Comparison of ENCODE assay signal across 15 mouse cellular contexts in genomic region chr9:64805875-64806274, GRCm38 (mm10). TPM values are rescaled to one million over a fixed set of nuclear protein-coding genes. Genes with fewer than 3 reads are reported as not detected.
A peak's percentile ranks its signal among the peaks of the same experiment; 100 is the strongest.
DNase-seq lines count a peak whose midpoint lies in the region; ATAC-seq and TF ChIP-seq lines count a peak whose summit lies in the region.
"Had no signal": no experiment of that assay in that cellular context is flagged by ENCODE, and none has a peak within 500 bp of the region (broad histone marks: within the 10 kb centered on the region; RNA-seq: fewer than 3 reads in every experiment).

No protein-coding gene starts in this region.

- no peak overlapping the region for H3K4me2 ChIP-seq in midbrain, embryonic 11.5 days
- no peak overlapping the region for H3K4me2 ChIP-seq in midbrain, embryonic 16.5 days (ENCODE audit: low read length)
- H3K4me2 ChIP-seq in liver, embryonic 12.5 days = peak overlapping the region; percentile 56
- no peak overlapping the region for H3K4me2 ChIP-seq in stomach, postnatal 0 days (replicated peaks; ENCODE audit: low read depth)
- no peak overlapping the region for H3K4me2 ChIP-seq in forebrain, embryonic 12.5 days

- TF ChIP-seq EP300 in stomach, postnatal 0 days (optimal IDR thresholded peaks at IDR 0.05) = no peak

- 0 out of 2 replicates have a peak, but pooled peaks cover 2% of the 10 kb centered on the region for H3K4me1 ChIP-seq in midbrain, embryonic 11.5 days (ENCODE audit: control insufficient read depth, insufficient read depth, low read length)
- peaks cover 6% of the 10 kb centered on the region for H3K4me1 ChIP-seq in midbrain, embryonic 16.5 days (ENCODE audit: control insufficient read depth, insufficient read depth, low read length)
- H3K4me1 ChIP-seq in bone marrow, adult 2 months (ENCODE audit: control insufficient read depth, insufficient read depth, low read length) = peaks cover 1% of the 10 kb centered on the region; the same call in 1 of the 2 replicates
- H3K4me1 ChIP-seq in liver, embryonic 12.5 days = peaks cover 67% of the 10 kb centered on the region
- no peaks in the 10 kb centered on the region for H3K4me1 ChIP-seq in stomach, postnatal 0 days (replicated peaks; ENCODE audit: control insufficient read depth, insufficient read depth)
- peaks cover 7% of the 10 kb centered on the region for H3K4me1 ChIP-seq in embryonic facial prominence, embryonic 10.5 days
- peaks cover 8% of the 10 kb centered on the region; the same call in 1 of the 2 replicates for H3K4me1 ChIP-seq in forebrain, embryonic 12.5 days

- H3K27ac ChIP-seq in midbrain, embryonic 11.5 days (ENCODE audit: low read depth, low read length) = no peak overlapping the region
- H3K27ac ChIP-seq in midbrain, embryonic 16.5 days (ENCODE audit: low read length) = no peak overlapping the region
- peak overlapping the region; percentile 10; the same call in 1 of the 2 replicates for H3K27ac ChIP-seq in bone marrow, adult 2 months (ENCODE audit: control insufficient read depth, insufficient read depth, low read depth, low read length, poor library complexity)
- H3K27ac ChIP-seq in liver, embryonic 12.5 days = peak overlapping the region; percentile 97
- no peak overlapping the region for H3K27ac ChIP-seq in stomach, postnatal 0 days (replicated peaks)
- no peak overlapping the region for H3K27ac ChIP-seq in embryonic facial prominence, embryonic 10.5 days (replicated peaks)
- no peak overlapping the region for H3K27ac ChIP-seq in forebrain, embryonic 12.5 days
- H3K27ac ChIP-seq: forebrain, embryonic 10.5 days had no signal

- H3K4me3 ChIP-seq in midbrain, embryonic 11.5 days (ENCODE audit: low read depth, low read length) = no peak overlapping the region
- H3K4me3 ChIP-seq in midbrain, embryonic 16.5 days (ENCODE audit: low read depth, low read length) = no peak overlapping the region
- no peak overlapping the region for H3K4me3 ChIP-seq in bone marrow, adult 2 months (replicated peaks; ENCODE audit: control insufficient read depth, low read depth, low read length)
- H3K4me3 ChIP-seq in liver, embryonic 12.5 days = peak overlapping the region; percentile 55
- H3K4me3 ChIP-seq in stomach, postnatal 0 days (ENCODE audit: low read depth, low read length) = no peak overlapping the region
- H3K4me3 ChIP-seq in embryonic facial prominence, embryonic 10.5 days = no peak overlapping the region
- H3K4me3 ChIP-seq in forebrain, embryonic 12.5 days (replicated peaks) = no peak overlapping the region
- H3K4me3 ChIP-seq: forebrain, embryonic 10.5 days had no signal

- H3K36me3 ChIP-seq in midbrain, embryonic 11.5 days (ENCODE audit: control insufficient read depth, insufficient read depth, low read length) = no peaks in the 10 kb centered on the region
- H3K36me3 ChIP-seq in midbrain, embryonic 16.5 days (ENCODE audit: control insufficient read depth, insufficient read depth, low read length) = no peaks in the 10 kb centered on the region
- H3K36me3 ChIP-seq in liver, embryonic 12.5 days = no peaks in the 10 kb centered on the region
- H3K36me3 ChIP-seq in stomach, postnatal 0 days (ENCODE audit: control insufficient read depth, insufficient read depth, low read length) = no peaks in the 10 kb centered on the region
- no peaks in the 10 kb centered on the region for H3K36me3 ChIP-seq in embryonic facial prominence, embryonic 10.5 days (replicated peaks)
- H3K36me3 ChIP-seq in forebrain, embryonic 12.5 days (replicated peaks) = no peaks in the 10 kb centered on the region
- H3K36me3 ChIP-seq: forebrain, embryonic 10.5 days had no signal

- no peak for ATAC-seq in midbrain, embryonic 11.5 days (ENCODE audit: low FRiP score)
- no peak for ATAC-seq in midbrain, embryonic 16.5 days
- ATAC-seq in liver, embryonic 12.5 days = peak; percentile 87
- ATAC-seq in stomach, postnatal 0 days (ENCODE audit: low FRiP score, low TSS enrichment) = 0 out of 2 replicates have a peak, but pooled peaks have one; percentile 46
- ATAC-seq in forebrain, embryonic 12.5 days (ENCODE audit: low FRiP score) = no peak
- ATAC-seq: CD4-positive, CD25-positive, alpha-beta regulatory T cell, adult 4 months; hindbrain, embryonic 16.5 days; Patski had no signal

- no peak overlapping the region for H3K9ac ChIP-seq in midbrain, embryonic 11.5 days (ENCODE audit: low read length)
- H3K9ac ChIP-seq in midbrain, embryonic 16.5 days (ENCODE audit: low read depth, low read length) = no peak overlapping the region
- peak overlapping the region; percentile 67 for H3K9ac ChIP-seq in liver, embryonic 12.5 days
- no peak overlapping the region for H3K9ac ChIP-seq in stomach, postnatal 0 days (ENCODE audit: low read length)
- H3K9ac ChIP-seq in forebrain, embryonic 12.5 days = no peak overlapping the region

- H3K9me3 ChIP-seq in midbrain, embryonic 11.5 days (ENCODE audit: control insufficient read depth, low read length) = no peaks in the 10 kb centered on the region
- H3K9me3 ChIP-seq in midbrain, embryonic 16.5 days (replicated peaks; ENCODE audit: control insufficient read depth, low read length, poor library complexity, severe bottlenecking) = no peaks in the 10 kb centered on the region
- no peaks in the 10 kb centered on the region for H3K9me3 ChIP-seq in liver, embryonic 12.5 days (replicated peaks)
- no peaks in the 10 kb centered on the region for H3K9me3 ChIP-seq in stomach, postnatal 0 days (ENCODE audit: control insufficient read depth, low read length)
- H3K9me3 ChIP-seq in embryonic facial prominence, embryonic 10.5 days = no peaks in the 10 kb centered on the region
- H3K9me3 ChIP-seq in forebrain, embryonic 12.5 days = no peaks in the 10 kb centered on the region
- H3K9me3 ChIP-seq: forebrain, embryonic 10.5 days had no signal

- no peak for TF ChIP-seq CTCF in bone marrow, adult 2 months (IDR thresholded peaks at IDR 0.05; ENCODE audit: control insufficient read depth, insufficient read depth, low read length)
- no peak for TF ChIP-seq CTCF in stomach, postnatal 0 days (IDR thresholded peaks at IDR 0.05; ENCODE audit: low read depth)

- TF ChIP-seq POLR2A in bone marrow, adult 2 months (IDR thresholded peaks at IDR 0.05; ENCODE audit: borderline replicate concordance, control insufficient read depth, low read depth, low read length) = no peak

- no peaks in the 10 kb centered on the region for H3K27me3 ChIP-seq in midbrain, embryonic 11.5 days (ENCODE audit: control insufficient read depth, insufficient read depth, low read length)
- no peaks in the 10 kb centered on the region for H3K27me3 ChIP-seq in midbrain, embryonic 16.5 days (ENCODE audit: control insufficient read depth, insufficient read depth, low read depth, low read length)
- no peaks in the 10 kb centered on the region for H3K27me3 ChIP-seq in liver, embryonic 12.5 days (replicated peaks)
- no peaks in the 10 kb centered on the region for H3K27me3 ChIP-seq in stomach, postnatal 0 days (ENCODE audit: control insufficient read depth, insufficient read depth, low read length)
- H3K27me3 ChIP-seq in embryonic facial prominence, embryonic 10.5 days (replicated peaks; ENCODE audit: low read depth, poor library complexity, severe bottlenecking) = no peaks in the 10 kb centered on the region
- no peaks in the 10 kb centered on the region for H3K27me3 ChIP-seq in forebrain, embryonic 12.5 days
- H3K27me3 ChIP-seq: Patski had no signal

- WGBS in midbrain, embryonic 11.5 days = 84% methylated on average over 5 of the region's 5 CpGs
- 77% methylated on average over 5 of the region's 5 CpGs for WGBS in midbrain, embryonic 16.5 days
- WGBS in bone marrow, adult 2 months = 54% methylated on average over 5 of the region's 5 CpGs
- 40% methylated on average over 5 of the region's 5 CpGs for WGBS in liver, embryonic 12.5 days (ENCODE audit: insufficient replicate concordance)
- WGBS in stomach, postnatal 0 days = 47% methylated on average over 5 of the region's 5 CpGs
- 77% methylated on average over 5 of the region's 5 CpGs for WGBS in embryonic facial prominence, embryonic 10.5 days
- WGBS in forebrain, embryonic 12.5 days = 71% methylated on average over 5 of the region's 5 CpGs

- DNase-seq in midbrain, embryonic 11.5 days (ENCODE audit: low spot score, missing footprints) = peak; percentile 41
- no peak for DNase-seq in stomach, postnatal 0 days (ENCODE audit: low spot score)
- DNase-seq in embryonic facial prominence, embryonic 10.5 days (ENCODE audit: low spot score) = no peak
- DNase-seq: cerebellum, adult 9-11 months; heart, postnatal 10 days; lung, adult 18-20 months; thymus, postnatal 25 days had no signal

RNA-seq across cellular contexts. Expression of gene Dennd4a, which starts 5.3 kb away (rescaled TPM):
- polyA plus RNA-seq in midbrain, embryonic 11.5 days (2014; fragmentation: Nextera tagmentation; extraction: Ambion mirVana) = 8.4 and 8.9 TPM in 2 replicates
- polyA plus RNA-seq in midbrain, embryonic 16.5 days (2015; fragmentation: Nextera tagmentation; extraction: Ambion mirVana) = 9.6 and 10.2 TPM in 2 replicates
- 77.2 and 86.3 TPM in 2 replicates for polyA plus RNA-seq in bone marrow, adult 2 months (2011; ENCODE audit: insufficient read depth, insufficient read length, low replicate concordance, missing spikeins)
- 32.6 and 32.7 TPM in 2 replicates for polyA plus RNA-seq in liver, embryonic 12.5 days (2016; fragmentation: Nextera tagmentation; extraction: Ambion mirVana)
- 2.9 and 4.0 TPM in 2 replicates for polyA plus RNA-seq in stomach, postnatal 0 days (2015; fragmentation: Nextera tagmentation; extraction: Ambion mirVana)
- polyA plus RNA-seq in embryonic facial prominence, embryonic 10.5 days (2016; fragmentation: Nextera tagmentation; extraction: Ambion mirVana) = 8.6 TPM in 2 replicates
- polyA plus RNA-seq in forebrain, embryonic 12.5 days (2016; fragmentation: Nextera tagmentation; extraction: Ambion mirVana) = 9.9 and 11.4 TPM in 2 replicates

Comparison
In these comparisons a context has a peak if more than half of its experiments do, and no peak if none do; other contexts are left out.
1. ATAC-seq: peak in liver, embryonic 12.5 days (single experiment) and stomach, postnatal 0 days (single experiment); none in midbrain, embryonic 11.5 days (single experiment), midbrain, embryonic 16.5 days (single experiment) and forebrain, embryonic 12.5 days (single experiment).
2. H3K27ac ChIP-seq: peak in bone marrow, adult 2 months (single experiment) and liver, embryonic 12.5 days (single experiment); none in midbrain, embryonic 11.5 days (single experiment), midbrain, embryonic 16.5 days (single experiment), stomach, postnatal 0 days (single experiment), embryonic facial prominence, embryonic 10.5 days (single experiment) and forebrain, embryonic 12.5 days (single experiment).